Mouse (Mus musculus) NIH3T3 (cell line): ENCODE data around the gene Polh.

Experiments
- DNase-seq: peaks from one replicate; pipeline ENCODE4 v3.0.0-alpha.2; 2012; ENCODE audit warnings: low read depth

Gene Polh

GRCm38 (mm10) chr17:46167014-46167413 lies 35.4 kb downstream of the Polh start:
- DNase-seq = no peak

GRCm38 (mm10) chr17:46166270-46166669 lies 36.2 kb downstream of the Polh start:
- DNase-seq = no peak

- no peak for DNase-seq
Observed at GRCm38 (mm10) chr17:46165460-46165859, 37.0 kb downstream of the Polh start.

GRCm38 (mm10) chr17:46164791-46165190 lies 37.7 kb downstream of the Polh start:
- no peak for DNase-seq

GRCm38 (mm10) chr17:46164301-46164700 lies 38.1 kb downstream of the Polh start:
- DNase-seq = no peak

- peak; percentile 60 for DNase-seq
Observed at GRCm38 (mm10) chr17:46162951-46163421, 39.5 kb downstream of the Polh start.

GRCm38 (mm10) chr17:46162551-46162950 lies 39.9 kb downstream of the Polh start:
- no peak for DNase-seq

GRCm38 (mm10) chr17:46161710-46162109 lies 40.7 kb downstream of the Polh start:
- no peak for DNase-seq

GRCm38 (mm10) chr17:46161179-46161578 lies 41.3 kb downstream of the Polh start:
- peak; percentile 48 for DNase-seq

- peak; percentile 99 for DNase-seq
Observed at GRCm38 (mm10) chr17:46160686-46161085, 41.8 kb downstream of the Polh start, which contains the start of gene Gtpbp2. Gene Gtpbp2, plus strand, starts transcription at chr17:46161032.

- DNase-seq = peak; percentile 97
Observed at GRCm38 (mm10) chr17:46160090-46160662, 42.3 kb downstream of the Polh start.

GRCm38 (mm10) chr17:46159236-46159635 lies 43.2 kb downstream of the Polh start:
- DNase-seq = no peak

GRCm38 (mm10) chr17:46157131-46157530 lies 45.3 kb downstream of the Polh start:
- no peak for DNase-seq

- no peak for DNase-seq
Observed at GRCm38 (mm10) chr17:46156680-46157079, 45.8 kb downstream of the Polh start.

- DNase-seq = no peak
Observed at GRCm38 (mm10) chr17:46154336-46154735, 48.1 kb downstream of the Polh start.

GRCm38 (mm10) chr17:46152847-46153782 lies 49.3 kb downstream of the Polh start, which contains the start of gene Mad2l1bp:
Gene Mad2l1bp, minus strand, starts transcription at chr17:46153553.
- DNase-seq = peak; percentile 92

- no peak for DNase-seq
Observed at GRCm38 (mm10) chr17:46143578-46144423, 58.6 kb downstream of the Polh start, which contains the start of gene Rsph9. Gene Rsph9, minus strand, starts transcription at chr17:46144216.

GRCm38 (mm10) chr17:46139872-46140271 lies 62.6 kb downstream of the Polh start:
- no peak for DNase-seq

GRCm38 (mm10) chr17:46138563-46139236 lies 63.7 kb downstream of the Polh start:
- no peak for DNase-seq

- DNase-seq = no peak
Observed at GRCm38 (mm10) chr17:46132862-46133261, 69.6 kb downstream of the Polh start.

GRCm38 (mm10) chr17:46132058-46132718 lies 70.3 kb downstream of the Polh start:
- DNase-seq = peak; percentile 85
